Mouse (Mus musculus): Measurements from ENCODE around the gene Dbr1. TPM values are rescaled to one million over a fixed set of nuclear protein-coding genes. Genes with fewer than 3 reads are reported as not detected.

Gene Dbr1
- total and polyA plus RNA-seq, 3 experiments = 33.9 to 57.5 (median 41.4) TPM

DNA sequence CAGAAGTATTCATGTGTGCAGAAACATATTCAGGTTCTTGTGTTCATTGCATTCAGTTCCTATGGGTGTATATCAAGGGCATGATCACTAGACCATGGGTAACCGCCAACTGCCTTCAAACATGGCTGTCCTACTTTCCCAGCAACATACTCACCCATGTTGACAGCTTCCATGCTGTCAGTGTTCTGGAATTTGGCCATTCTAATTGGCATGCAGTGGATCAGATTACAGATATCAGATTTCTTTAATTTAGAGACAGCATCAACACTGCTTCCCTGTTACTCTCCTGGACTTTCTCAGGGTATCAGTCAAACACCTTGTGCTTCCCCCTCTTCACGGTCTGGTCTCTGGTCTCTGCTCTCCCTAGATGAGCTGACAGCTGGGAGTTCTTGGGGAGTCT lies 28.0 kb downstream of the Dbr1 start:
- no peaks in the 10 kb centered on the region for H3K27me3 ChIP-seq (replicated peaks)
- H3K4me1 ChIP-seq (ENCODE audit: control insufficient read depth in 1 of 2, insufficient read depth in 2 of 2) = no peaks in the 10 kb centered on the region
- H3K9me3 ChIP-seq (replicated peaks; ENCODE audit: low read length) = no peaks in the 10 kb centered on the region
- DNase-seq (ENCODE audit: extremely low read depth) = no peak
- dilution Hi-C loops (cut with MboI; ENCODE audit: extremely low pct_ligation_motif_present, extremely low pct_unique_long_range_greater_than_20kb, low sequenced_read_pairs) = no loop called here
- no peak overlapping the region for H3K4me3 ChIP-seq (replicated peaks in 1 of 3; ENCODE audit: low read depth in 2 of 3, low read length in 2 of 3, poor library complexity in 1 of 3)
- H3K27ac ChIP-seq (ENCODE audit: insufficient read depth, low read depth) = no peak overlapping the region
- H3K36me3 ChIP-seq (replicated peaks in 1 of 2; ENCODE audit: control insufficient read depth in 1 of 2, insufficient read depth in 1 of 2, low read length in 1 of 2) = no peaks in the 10 kb centered on the region
- in situ Hi-C loops (cut with MboI; ENCODE audit: low pct_ligation_motif_present, low pct_unique_long_range_greater_than_20kb, low sequenced_read_pairs) = no loop called here
- no peaks in the 10 kb centered on the region for H3K79me2 ChIP-seq (replicated peaks; ENCODE audit: control insufficient read depth, extremely low read depth, insufficient read depth, poor library complexity, severe bottlenecking)
- TF ChIP-seq NELFE (IDR thresholded peaks at IDR 0.05; ENCODE audit: low read depth, low read length) (no peak), E2F4 (IDR thresholded peaks at IDR 0.05; ENCODE audit: insufficient replicate concordance, low read depth, low read length) (no peak), JUN (IDR thresholded peaks at IDR 0.05; ENCODE audit: insufficient read depth, low read depth, low read length) (no peak), UBTF (IDR thresholded peaks at IDR 0.05; ENCODE audit: low read depth, low read length) (no peak), MAX (IDR thresholded peaks at IDR 0.05; ENCODE audit: low read length) (no peak), MEF2A (IDR thresholded peaks at IDR 0.05; ENCODE audit: borderline replicate concordance, low read depth, low read length) (no peak), POLR2A (IDR thresholded peaks at IDR 0.05; ENCODE audit: low read depth, low read length) (no peak), RAD21 (IDR thresholded peaks at IDR 0.05; ENCODE audit: low read depth, low read length) (no peak), ETS1 (conservative IDR thresholded peaks at IDR 0.05; ENCODE audit: low read depth, low read length) (no peak), BHLHE40 (IDR thresholded peaks at IDR 0.05; ENCODE audit: low read depth, low read length) (no peak), GABPA (IDR thresholded peaks at IDR 0.05; ENCODE audit: insufficient replicate concordance, low read depth, low read length) (no peak), PAX5 (IDR thresholded peaks at IDR 0.05; ENCODE audit: low read length) (no peak), TBP (conservative IDR thresholded peaks at IDR 0.05; ENCODE audit: low read depth, low read length) (no peak), JUND (conservative IDR thresholded peaks at IDR 0.05; ENCODE audit: low read depth, low read length) (no peak), SIN3A (IDR thresholded peaks at IDR 0.05; ENCODE audit: low read length) (no peak), MAFK (IDR thresholded peaks at IDR 0.05; ENCODE audit: insufficient replicate concordance, low read length) (no peak)
- H3K9ac ChIP-seq (ENCODE audit: insufficient read depth, low read depth) = no peak overlapping the region
- H3K4me2 ChIP-seq (ENCODE audit: insufficient read depth, low read depth, poor library complexity, severe bottlenecking) = no peak overlapping the region

DNA sequence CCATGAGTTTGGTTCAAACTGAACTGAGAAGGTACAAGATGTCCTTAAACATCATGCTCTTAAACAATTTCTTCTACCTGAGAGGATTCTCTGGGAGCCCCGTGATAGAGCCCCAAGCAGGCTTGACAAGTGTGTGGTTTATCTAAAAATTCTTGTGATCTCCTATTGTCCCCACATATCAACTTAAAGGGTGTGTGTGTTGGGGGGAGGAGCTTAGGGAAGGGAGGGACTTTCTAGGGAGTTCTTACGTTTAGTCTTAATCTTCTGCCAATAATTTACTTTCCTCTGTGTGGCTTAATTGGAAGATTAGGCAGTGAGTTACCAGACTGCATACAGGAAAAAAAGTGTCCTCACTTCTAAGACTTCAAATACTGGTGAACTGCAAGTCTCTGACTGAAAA lies 36.6 kb downstream of the Dbr1 start, which contains the start of gene A4gnt:
TSS of gene A4gnt (plus strand) at position 301 of the 400 bp plus-strand sequence.
- Histone ChIP-seq H3K27me3 (replicated peaks) (peaks cover 5% of the 10 kb centered on the region), H3K36me3 (replicated peaks in 1 of 2; ENCODE audit: control insufficient read depth in 1 of 2, insufficient read depth in 1 of 2, low read length in 1 of 2) (no peaks in the 10 kb centered on the region), H3K4me2 (ENCODE audit: insufficient read depth, low read depth, poor library complexity, severe bottlenecking) (no peak within 1 kb of the TSS), H3K79me2 (replicated peaks; ENCODE audit: control insufficient read depth, extremely low read depth, insufficient read depth, poor library complexity, severe bottlenecking) (no peaks in the 10 kb centered on the region), H3K4me1 (ENCODE audit: control insufficient read depth in 1 of 2, insufficient read depth in 2 of 2) (no peaks in the 10 kb centered on the region), H3K9me3 (replicated peaks; ENCODE audit: low read length) (no peaks in the 10 kb centered on the region), H3K9ac (ENCODE audit: insufficient read depth, low read depth) (no peak within 1 kb of the TSS), H3K4me3 (replicated peaks in 1 of 3; ENCODE audit: low read depth in 2 of 3, low read length in 2 of 3, poor library complexity in 1 of 3) (no peak within 1 kb of the TSS), H3K27ac (ENCODE audit: insufficient read depth, low read depth) (no peak within 1 kb of the TSS)
- TF ChIP-seq CHD1 (IDR thresholded peaks at IDR 0.05; ENCODE audit: low read depth, low read length) = no peak
- TF ChIP-seq ZNF384 (IDR thresholded peaks at IDR 0.05; ENCODE audit: low read depth, low read length) = no peak
- no peak for TF ChIP-seq CTCF (conservative IDR thresholded peaks at IDR 0.05 in 1 of 2, IDR thresholded peaks at IDR 0.05 in 1 of 2; ENCODE audit: low read depth in 2 of 2, low read length in 2 of 2)
- TF ChIP-seq NRF1 (IDR thresholded peaks at IDR 0.05; ENCODE audit: low read depth, low read length) = no peak
- no peak for TF ChIP-seq SMC3 (IDR thresholded peaks at IDR 0.05; ENCODE audit: low read depth, low read length)
- TF ChIP-seq IRF4 (IDR thresholded peaks at IDR 0.05; ENCODE audit: low read depth, low read length) = no peak
- TF ChIP-seq SIN3A (IDR thresholded peaks at IDR 0.05; ENCODE audit: low read length) = no peak
- no peak for TF ChIP-seq MAFK (IDR thresholded peaks at IDR 0.05; ENCODE audit: insufficient replicate concordance, low read length)
- TF ChIP-seq MXI1 (IDR thresholded peaks at IDR 0.05; ENCODE audit: low read depth, low read length) = no peak
- no peak for TF ChIP-seq POLR2A (IDR thresholded peaks at IDR 0.05; ENCODE audit: low read depth, low read length)
- TF ChIP-seq CHD2 (IDR thresholded peaks at IDR 0.05; ENCODE audit: low read length) = no peak
- TF ChIP-seq TCF12 (IDR thresholded peaks at IDR 0.05; ENCODE audit: low read depth, low read length) = no peak
- TF ChIP-seq PAX5 (IDR thresholded peaks at IDR 0.05; ENCODE audit: low read length) = no peak
- TF ChIP-seq MAZ (IDR thresholded peaks at IDR 0.05; ENCODE audit: low read depth, low read length) = no peak
- TF ChIP-seq GABPA (IDR thresholded peaks at IDR 0.05; ENCODE audit: insufficient replicate concordance, low read depth, low read length) = no peak
- no peak for TF ChIP-seq UBTF (IDR thresholded peaks at IDR 0.05; ENCODE audit: low read depth, low read length)
- no peak for TF ChIP-seq RAD21 (IDR thresholded peaks at IDR 0.05; ENCODE audit: low read depth, low read length)
- no peak for TF ChIP-seq JUN (IDR thresholded peaks at IDR 0.05; ENCODE audit: insufficient read depth, low read depth, low read length)
- TF ChIP-seq ZMIZ1 (IDR thresholded peaks at IDR 0.05; ENCODE audit: low read depth, low read length) = no peak
- in situ Hi-C loops (cut with MboI; ENCODE audit: low pct_ligation_motif_present, low pct_unique_long_range_greater_than_20kb, low sequenced_read_pairs) = no loop called here
- dilution Hi-C loops (cut with MboI; ENCODE audit: extremely low pct_ligation_motif_present, extremely low pct_unique_long_range_greater_than_20kb, low sequenced_read_pairs) = no loop called here
- DNase-seq (ENCODE audit: extremely low read depth) = no peak
